Mouse (Mus musculus): ENCODE measurements at regions not wholly inside any gene's neighbourhood (a gene's known extent, or its start where the extent isn't known, plus 50 kb on each side); places are given as distances from the start of the nearest gene placed in this dataset.

GRCm38 (mm10) chr17:48825212-48825913 lies 106.8 kb upstream of the Lrfn2 start:
- no peak for DNase-seq
- no peak for TF ChIP-seq CTCF (IDR thresholded peaks at IDR 0.05; ENCODE audit: borderline replicate concordance, control insufficient read depth, extremely low read depth, insufficient read depth, low read length, poor library complexity)
- TF ChIP-seq POLR2A (IDR thresholded peaks at IDR 0.05; ENCODE audit: control insufficient read depth, extremely low read depth, insufficient read depth, low read length, poor library complexity) = no peak
- Histone ChIP-seq H3K36me3 (ENCODE audit: control insufficient read depth, insufficient read depth, low read length) (no peaks in the 10 kb centered on the region), H3K27ac (ENCODE audit: control insufficient read depth, insufficient read depth, low read length) (no peak overlapping the region), H3K4me3 (ENCODE audit: control insufficient read depth, insufficient read depth, low read length) (no peak overlapping the region), H3K4me1 (replicated peaks; ENCODE audit: control insufficient read depth, insufficient read depth, low read length) (no peaks in the 10 kb centered on the region), H3K27me3 (ENCODE audit: control insufficient read depth, insufficient read depth, low read length) (no peaks in the 10 kb centered on the region)
- 61% methylated on average over 9 of the region's 9 CpGs for WGBS

- WGBS = 80% methylated on average over 20 of the region's 20 CpGs
- no peak for DNase-seq
Observed at GRCm38 (mm10) chr17:48838297-48838979, 93.7 kb upstream of the Lrfn2 start.

GRCm38 (mm10) chr17:48847890-48848289 lies 84.3 kb upstream of the Lrfn2 start:
- H3K27ac ChIP-seq (ENCODE audit: control insufficient read depth, insufficient read depth, low read length) = no peak overlapping the region
- TF ChIP-seq POLR2A (IDR thresholded peaks at IDR 0.05; ENCODE audit: control insufficient read depth, extremely low read depth, insufficient read depth, low read length, poor library complexity) (no peak), CTCF (IDR thresholded peaks at IDR 0.05; ENCODE audit: borderline replicate concordance, control insufficient read depth, extremely low read depth, insufficient read depth, low read length, poor library complexity) (no peak)
- WGBS = 46% methylated on average over 7 of the region's 7 CpGs
- no peak overlapping the region for H3K4me3 ChIP-seq (ENCODE audit: control insufficient read depth, insufficient read depth, low read length)
- no peaks in the 10 kb centered on the region for H3K36me3 ChIP-seq (ENCODE audit: control insufficient read depth, insufficient read depth, low read length)
- no peaks in the 10 kb centered on the region for H3K27me3 ChIP-seq (ENCODE audit: control insufficient read depth, insufficient read depth, low read length)
- H3K4me1 ChIP-seq (replicated peaks; ENCODE audit: control insufficient read depth, insufficient read depth, low read length) = no peaks in the 10 kb centered on the region
- no peak for DNase-seq

More at GRCm38 (mm10) chr17:48838297-48838979, 93.7 kb upstream of the Lrfn2 start:
- TF ChIP-seq POLR2A (IDR thresholded peaks at IDR 0.05; ENCODE audit: control insufficient read depth, extremely low read depth, insufficient read depth, low read length, poor library complexity) (no peak), CTCF (IDR thresholded peaks at IDR 0.05; ENCODE audit: borderline replicate concordance, control insufficient read depth, extremely low read depth, insufficient read depth, low read length, poor library complexity) (no peak)
- H3K4me1 ChIP-seq (replicated peaks; ENCODE audit: control insufficient read depth, insufficient read depth, low read length) = no peaks in the 10 kb centered on the region
- H3K27ac ChIP-seq (ENCODE audit: control insufficient read depth, insufficient read depth, low read length) = no peak overlapping the region
- H3K36me3 ChIP-seq (ENCODE audit: control insufficient read depth, insufficient read depth, low read length) = no peaks in the 10 kb centered on the region
- no peaks in the 10 kb centered on the region for H3K27me3 ChIP-seq (ENCODE audit: control insufficient read depth, insufficient read depth, low read length)
- no peak overlapping the region for H3K4me3 ChIP-seq (ENCODE audit: control insufficient read depth, insufficient read depth, low read length)

- Histone ChIP-seq H3K27me3 (ENCODE audit: control insufficient read depth, insufficient read depth, low read length) (no peaks in the 10 kb centered on the region), H3K36me3 (ENCODE audit: control insufficient read depth, insufficient read depth, low read length) (no peaks in the 10 kb centered on the region), H3K27ac (ENCODE audit: control insufficient read depth, insufficient read depth, low read length) (no peak overlapping the region), H3K4me3 (ENCODE audit: control insufficient read depth, insufficient read depth, low read length) (no peak overlapping the region), H3K4me1 (replicated peaks; ENCODE audit: control insufficient read depth, insufficient read depth, low read length) (no peaks in the 10 kb centered on the region)
- TF ChIP-seq POLR2A (IDR thresholded peaks at IDR 0.05; ENCODE audit: control insufficient read depth, extremely low read depth, insufficient read depth, low read length, poor library complexity) = no peak
- no peak for TF ChIP-seq CTCF (IDR thresholded peaks at IDR 0.05; ENCODE audit: borderline replicate concordance, control insufficient read depth, extremely low read depth, insufficient read depth, low read length, poor library complexity)
- no peak for DNase-seq
Observed at GRCm38 (mm10) chr17:48850910-48851309, 81.3 kb upstream of the Lrfn2 start.

- no peak for DNase-seq
- 63% methylated on average over 6 of the region's 6 CpGs for WGBS
- no peak overlapping the region for H3K27ac ChIP-seq (ENCODE audit: control insufficient read depth, insufficient read depth, low read length)
Observed at GRCm38 (mm10) chr17:48858891-48859290, 73.3 kb upstream of the Lrfn2 start.

GRCm38 (mm10) chr17:48870443-48870842 lies 61.7 kb upstream of the Lrfn2 start:
- no peaks in the 10 kb centered on the region for H3K4me1 ChIP-seq (replicated peaks; ENCODE audit: control insufficient read depth, insufficient read depth, low read length)
- WGBS = 43% methylated on average over 6 of the region's 6 CpGs
- no peaks in the 10 kb centered on the region for H3K36me3 ChIP-seq (ENCODE audit: control insufficient read depth, insufficient read depth, low read length)
- no peak overlapping the region for H3K27ac ChIP-seq (ENCODE audit: control insufficient read depth, insufficient read depth, low read length)
- DNase-seq = no peak
- no peaks in the 10 kb centered on the region for H3K27me3 ChIP-seq (ENCODE audit: control insufficient read depth, insufficient read depth, low read length)
- no peak overlapping the region for H3K4me3 ChIP-seq (ENCODE audit: control insufficient read depth, insufficient read depth, low read length)
- TF ChIP-seq CTCF (IDR thresholded peaks at IDR 0.05; ENCODE audit: borderline replicate concordance, control insufficient read depth, extremely low read depth, insufficient read depth, low read length, poor library complexity) = no peak
- TF ChIP-seq POLR2A (IDR thresholded peaks at IDR 0.05; ENCODE audit: control insufficient read depth, extremely low read depth, insufficient read depth, low read length, poor library complexity) = no peak

More at GRCm38 (mm10) chr17:48858891-48859290, 73.3 kb upstream of the Lrfn2 start:
- H3K4me3 ChIP-seq (ENCODE audit: control insufficient read depth, insufficient read depth, low read length) = no peak overlapping the region
- no peak for TF ChIP-seq CTCF (IDR thresholded peaks at IDR 0.05; ENCODE audit: borderline replicate concordance, control insufficient read depth, extremely low read depth, insufficient read depth, low read length, poor library complexity)
- H3K4me1 ChIP-seq (replicated peaks; ENCODE audit: control insufficient read depth, insufficient read depth, low read length) = no peaks in the 10 kb centered on the region
- H3K36me3 ChIP-seq (ENCODE audit: control insufficient read depth, insufficient read depth, low read length) = no peaks in the 10 kb centered on the region
- H3K27me3 ChIP-seq (ENCODE audit: control insufficient read depth, insufficient read depth, low read length) = no peaks in the 10 kb centered on the region
